25 mouse cellular contexts compared by ENCODE assay signal in genomic region chr9:103140384-103140783, GRCm38 (mm10). TPM values are rescaled to one million over a fixed set of nuclear protein-coding genes. Genes with fewer than 3 reads are reported as not detected.
DNase-seq lines count a peak whose midpoint lies in the region; ATAC-seq lines count a peak whose summit lies in the region.
"Had no signal": no experiment of that assay in that cellular context is flagged by ENCODE, and none has a peak within 500 bp of the region (broad histone marks: within the 10 kb centered on the region; RNA-seq: fewer than 3 reads in every experiment).

No protein-coding gene starts in this region.

- 74% methylated on average over 6 of the region's 6 CpGs for WGBS in heart, embryonic 13.5 days
- WGBS in hindbrain, embryonic 12.5 days, result 86% methylated on average over 6 of the region's 6 CpGs

- DNase-seq in heart, postnatal 25 days (ENCODE audit: low spot score), result no peak
- DNase-seq in NIH3T3 (ENCODE audit: low read depth) (peak; percentile 8), R1 (ENCODE audit: low read depth, low spot score) (peak; percentile 62), adipocyte (ENCODE audit: low spot score) (peak; percentile 17)
- no peak for DNase-seq in thymus, postnatal 36 days
- DNase-seq in left cerebral cortex, adult 18-20 months (ENCODE audit: low spot score in 2 of 2), result no peak
- DNase-seq: adrenal gland, adult 2 months; adrenal gland, postnatal 10 days; adrenal gland, postnatal 25 days; cerebellum, adult 11 months; cerebellum, adult 18-20 months; cerebellum, adult 8-10 months; cerebellum, adult 9-11 months; cerebellum, postnatal 14 days; cerebellum, postnatal 36 days; forebrain, postnatal 0 days had no signal

- no peaks in the 10 kb centered on the region for H3K9me3 ChIP-seq in heart, embryonic 13.5 days
- no peaks in the 10 kb centered on the region for H3K9me3 ChIP-seq in hindbrain, embryonic 12.5 days (replicated peaks)
- H3K9me3 ChIP-seq: embryonic facial prominence, embryonic 10.5 days; embryonic facial prominence, embryonic 12.5 days; forebrain, embryonic 13.5 days; forebrain, embryonic 15.5 days had no signal

- no peak for ATAC-seq in heart, embryonic 13.5 days (ENCODE audit: extremely low read depth, insufficient number of reproducible peaks, low FRiP score, low TSS enrichment)
- no peak for ATAC-seq in hindbrain, embryonic 12.5 days (ENCODE audit: low FRiP score)
- ATAC-seq: activated CD4-positive, CD25-positive, alpha-beta regulatory T cell, adult 4 months; forebrain, embryonic 13.5 days; forebrain, embryonic 15.5 days; forebrain, postnatal 0 days; Patski had no signal

- peak overlapping the region; percentile 70; the same call in 1 of the 2 replicates for H3K27ac ChIP-seq in heart, embryonic 13.5 days (replicated peaks)
- H3K27ac ChIP-seq in hindbrain, embryonic 12.5 days, result no peak overlapping the region
- H3K27ac ChIP-seq: embryonic facial prominence, embryonic 10.5 days; embryonic facial prominence, embryonic 12.5 days; forebrain, embryonic 13.5 days; forebrain, embryonic 15.5 days had no signal

- intact Hi-C loops in heart, postnatal 25 days (cut with DNase I), result no loop called here

- no peak overlapping the region for H3K4me2 ChIP-seq in heart, embryonic 13.5 days
- no peak overlapping the region for H3K4me2 ChIP-seq in hindbrain, embryonic 12.5 days (replicated peaks)
- H3K4me2 ChIP-seq: embryonic facial prominence, embryonic 12.5 days; forebrain, embryonic 13.5 days; forebrain, embryonic 15.5 days had no signal

- H3K36me3 ChIP-seq in heart, embryonic 13.5 days, result peaks cover 3% of the 10 kb centered on the region; the same call in 1 of the 2 replicates
- peaks cover 22% of the 10 kb centered on the region for H3K36me3 ChIP-seq in hindbrain, embryonic 12.5 days
- H3K36me3 ChIP-seq: embryonic facial prominence, embryonic 12.5 days had no signal

- no peak overlapping the region for H3K4me3 ChIP-seq in heart, embryonic 13.5 days
- H3K4me3 ChIP-seq in hindbrain, embryonic 12.5 days, result no peak overlapping the region
- H3K4me3 ChIP-seq: embryonic facial prominence, embryonic 10.5 days; embryonic facial prominence, embryonic 12.5 days; forebrain, embryonic 13.5 days; forebrain, embryonic 15.5 days had no signal

- peaks cover 51% of the 10 kb centered on the region for H3K4me1 ChIP-seq in heart, embryonic 13.5 days
- peaks cover 63% of the 10 kb centered on the region for H3K4me1 ChIP-seq in hindbrain, embryonic 12.5 days

- H3K9ac ChIP-seq in heart, embryonic 13.5 days, result no peak overlapping the region
- H3K9ac ChIP-seq in hindbrain, embryonic 12.5 days, result no peak overlapping the region
- H3K9ac ChIP-seq: embryonic facial prominence, embryonic 12.5 days; forebrain, embryonic 13.5 days; forebrain, embryonic 15.5 days; forebrain, postnatal 0 days had no signal

- no peaks in the 10 kb centered on the region for H3K27me3 ChIP-seq in heart, embryonic 13.5 days (replicated peaks)
- no peaks in the 10 kb centered on the region for H3K27me3 ChIP-seq in hindbrain, embryonic 12.5 days
- H3K27me3 ChIP-seq: embryonic facial prominence, embryonic 12.5 days; forebrain, embryonic 13.5 days; forebrain, embryonic 15.5 days; Patski had no signal

RNA-seq across cellular contexts. Expression of gene Rab6b, which starts 28.8 kb away (rescaled TPM):
- 1.6 and 2.5 TPM in 2 replicates for polyA plus RNA-seq in heart, embryonic 13.5 days (2015; fragmentation: Nextera tagmentation; extraction: Ambion mirVana)
- 1 to 10 TPM; 2.1 to 3.0 TPM for total RNA-seq in heart, postnatal 25 days (2021)
- 58.0 and 62.5 TPM in 2 replicates for polyA plus RNA-seq in hindbrain, embryonic 12.5 days (2016; fragmentation: Nextera tagmentation; extraction: Ambion mirVana)
- 100 to 1,000 TPM; 566 to 572 TPM for total RNA-seq in left cerebral cortex, adult 18-20 months (2021)
- total RNA-seq: MEL had no signal

Comparison
In these comparisons a context has a peak if more than half of its experiments do, and no peak if none do; other contexts are left out.
1. DNase-seq: peak in NIH3T3 (single experiment), R1 (single experiment) and adipocyte (single experiment); none in heart, postnatal 25 days (single experiment), thymus, postnatal 36 days (0 of 2) and left cerebral cortex, adult 18-20 months (0 of 2).
2. RNA of gene Rab6b, which starts 28.8 kb away (total RNA-seq): 566 to 572 TPM in left cerebral cortex, adult 18-20 months; 2.1 to 3.0 TPM in heart, postnatal 25 days; every median in the first group is over 100 times any median in the second.